Mouse (Mus musculus): ENCODE measurements around the gene Prkaca.
A peak's percentile ranks its signal among the peaks of the same experiment; 100 is the strongest.
"Not testable (repeated sequence)": the region's sequence is repeated elsewhere in the genome, so short reads cannot be mapped to it uniquely, and the experiment has no call there.

Prkaca gene

DNA sequence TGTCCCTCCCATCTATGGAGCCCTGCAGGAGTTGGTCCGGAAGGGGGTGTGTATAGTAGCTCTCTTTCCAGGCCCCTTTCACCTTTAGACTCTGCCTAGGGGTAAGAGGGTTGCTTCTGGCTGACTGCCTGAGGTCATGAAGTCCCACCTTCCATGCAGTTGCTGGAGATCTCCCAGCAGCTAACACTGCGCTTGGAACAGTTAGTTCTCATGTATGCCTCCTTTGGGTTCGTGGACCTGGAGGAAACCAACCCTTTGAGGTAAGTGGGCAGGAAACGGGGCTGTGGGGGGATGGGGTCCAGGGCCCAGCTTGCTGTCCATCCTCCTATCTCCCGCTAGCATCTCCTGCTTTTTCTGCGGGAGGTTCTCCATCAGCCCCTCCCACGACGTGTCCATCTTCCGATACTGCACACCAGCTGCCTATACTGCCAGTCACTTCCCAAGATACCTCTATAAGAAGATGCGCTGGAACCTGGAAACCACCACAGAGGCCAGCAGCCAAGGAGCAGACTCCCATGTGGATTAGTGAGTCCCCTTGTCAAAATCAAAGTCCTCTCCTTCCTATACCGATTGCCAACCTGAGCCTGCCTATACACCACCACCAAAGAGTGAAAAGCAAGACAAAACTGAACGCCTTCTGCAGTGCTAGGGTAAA lies 30.3 kb downstream of the Prkaca start:
- DNase-seq (ENCODE audit: low read depth), result no peak

DNA sequence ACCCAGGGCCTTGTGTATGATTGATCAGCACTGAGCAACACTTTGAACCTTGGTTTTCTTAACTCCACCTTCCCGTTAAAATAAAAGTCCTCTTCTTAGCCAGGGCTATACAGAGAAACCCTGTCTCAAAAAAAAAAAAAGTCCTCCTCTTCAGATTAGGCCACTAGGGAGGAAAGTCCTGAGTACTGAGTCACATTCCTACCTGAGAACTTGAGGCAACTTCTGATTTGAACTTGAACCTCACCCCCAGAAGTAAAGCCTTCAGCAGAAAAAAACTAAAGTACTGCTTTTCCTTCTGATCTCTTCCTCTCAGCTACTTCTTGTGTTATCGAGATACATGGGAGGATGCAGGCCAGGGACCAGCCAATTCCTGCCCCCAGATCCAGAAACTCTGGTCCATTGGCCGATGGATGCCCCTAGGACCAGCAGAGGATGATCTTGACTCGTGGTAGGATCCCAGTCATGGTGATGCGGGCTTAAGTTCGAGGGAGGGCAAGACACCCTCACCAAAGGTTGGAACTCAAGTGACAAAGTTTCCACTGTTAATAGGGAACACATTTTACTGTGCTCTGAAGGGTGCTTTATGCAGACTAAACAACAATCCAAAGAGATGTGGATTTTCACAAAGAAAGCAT lies 30.9 kb downstream of the Prkaca start:
- DNase-seq (ENCODE audit: low read depth), result no peak

DNA sequence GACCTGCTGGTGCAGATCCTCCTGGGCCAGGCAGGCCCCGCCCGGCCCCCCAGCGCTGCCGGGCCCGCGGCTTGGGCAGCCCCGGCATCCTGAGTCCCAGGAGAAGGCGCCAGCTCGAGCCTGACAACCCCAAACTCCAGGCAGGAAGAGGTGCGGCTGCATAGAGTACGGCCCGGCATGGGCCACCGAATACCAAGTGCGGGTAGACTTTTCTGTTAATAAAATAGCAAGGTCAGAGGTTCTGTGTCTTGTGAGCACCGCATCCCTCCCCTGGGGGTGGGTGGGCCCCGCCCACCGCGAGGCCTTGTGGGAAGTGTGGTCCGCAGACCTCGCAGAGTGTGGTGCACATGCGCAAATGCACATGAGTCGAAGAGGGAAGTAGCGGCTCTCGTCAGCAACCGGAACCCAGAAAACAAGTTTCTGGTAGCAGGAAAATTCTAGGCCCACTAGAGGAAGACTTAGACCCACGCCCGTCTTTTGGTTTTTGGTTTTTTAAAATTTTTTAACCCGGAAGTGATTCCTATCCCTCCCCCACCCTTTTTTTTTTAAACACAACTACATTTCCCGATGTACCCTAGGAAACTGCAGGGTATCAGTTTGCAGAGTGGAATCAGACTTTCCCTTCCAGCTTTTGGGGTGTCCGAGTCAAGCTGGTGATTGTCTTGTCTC lies 31.9 kb downstream of the Prkaca start:
- DNase-seq (ENCODE audit: low read depth), result peak; percentile 88

DNA sequence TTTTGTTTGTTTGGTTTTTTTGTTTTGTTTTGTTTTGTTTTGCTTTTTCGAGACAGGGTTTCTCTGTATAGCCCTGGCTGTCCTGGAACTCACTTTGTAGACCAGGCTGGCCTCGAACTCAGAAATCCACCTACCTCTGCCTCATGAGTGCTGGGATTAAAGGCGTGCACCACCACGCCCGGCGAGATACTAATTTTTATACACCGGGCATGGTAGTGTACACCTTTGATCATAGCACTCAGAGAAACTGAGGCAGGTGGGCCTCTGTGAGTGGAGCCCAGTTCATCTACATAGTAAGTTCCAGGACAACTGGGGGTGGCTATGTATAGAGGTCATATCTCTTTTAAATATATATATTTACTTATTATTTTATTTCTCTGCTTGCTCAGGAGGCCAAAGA lies 32.7 kb downstream of the Prkaca start:
- not testable (repeated sequence) for DNase-seq (ENCODE audit: low read depth)

DNA sequence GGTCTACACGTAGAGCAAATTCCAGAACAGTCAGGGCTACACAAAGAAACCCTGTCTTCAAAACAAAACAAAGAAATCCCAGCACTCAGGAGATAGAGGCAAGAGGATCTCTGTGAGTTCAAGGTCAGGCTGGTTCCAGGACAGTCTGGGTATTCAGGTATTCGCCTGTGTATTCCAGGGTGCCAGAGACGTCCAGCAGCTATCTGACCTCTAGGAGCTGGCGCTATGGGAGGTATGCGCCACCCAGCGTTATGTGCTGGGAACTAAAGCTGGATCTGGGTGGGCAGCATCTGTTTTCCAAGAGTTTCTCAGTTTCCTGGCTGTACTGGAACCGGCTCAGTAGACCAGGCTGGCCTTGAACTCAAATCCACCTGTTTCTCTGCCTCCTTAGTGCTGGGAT lies 35.6 kb downstream of the Prkaca start:
- DNase-seq (ENCODE audit: low read depth), result no peak

DNA sequence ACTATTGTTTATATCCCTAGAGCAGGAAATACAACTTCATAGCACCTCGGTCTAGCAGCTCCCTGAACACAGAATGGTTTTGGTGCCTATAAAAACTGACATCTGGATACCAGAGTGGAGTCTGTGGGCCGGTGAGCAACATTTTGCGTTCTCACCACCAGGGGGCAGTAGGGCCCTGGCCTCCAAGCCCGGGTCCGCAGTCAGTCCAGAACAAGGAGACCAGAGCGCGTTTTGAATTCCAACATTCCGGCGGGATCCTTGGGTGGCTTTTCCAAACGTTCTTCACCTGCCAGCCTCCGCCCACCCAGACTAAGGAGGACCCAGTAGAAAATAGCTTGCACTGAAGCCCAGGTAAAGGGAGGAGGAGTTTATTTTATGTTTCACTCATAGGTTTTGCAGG lies 37.1 kb downstream of the Prkaca start:
- peak; percentile 58 for DNase-seq (ENCODE audit: low read depth)

DNA sequence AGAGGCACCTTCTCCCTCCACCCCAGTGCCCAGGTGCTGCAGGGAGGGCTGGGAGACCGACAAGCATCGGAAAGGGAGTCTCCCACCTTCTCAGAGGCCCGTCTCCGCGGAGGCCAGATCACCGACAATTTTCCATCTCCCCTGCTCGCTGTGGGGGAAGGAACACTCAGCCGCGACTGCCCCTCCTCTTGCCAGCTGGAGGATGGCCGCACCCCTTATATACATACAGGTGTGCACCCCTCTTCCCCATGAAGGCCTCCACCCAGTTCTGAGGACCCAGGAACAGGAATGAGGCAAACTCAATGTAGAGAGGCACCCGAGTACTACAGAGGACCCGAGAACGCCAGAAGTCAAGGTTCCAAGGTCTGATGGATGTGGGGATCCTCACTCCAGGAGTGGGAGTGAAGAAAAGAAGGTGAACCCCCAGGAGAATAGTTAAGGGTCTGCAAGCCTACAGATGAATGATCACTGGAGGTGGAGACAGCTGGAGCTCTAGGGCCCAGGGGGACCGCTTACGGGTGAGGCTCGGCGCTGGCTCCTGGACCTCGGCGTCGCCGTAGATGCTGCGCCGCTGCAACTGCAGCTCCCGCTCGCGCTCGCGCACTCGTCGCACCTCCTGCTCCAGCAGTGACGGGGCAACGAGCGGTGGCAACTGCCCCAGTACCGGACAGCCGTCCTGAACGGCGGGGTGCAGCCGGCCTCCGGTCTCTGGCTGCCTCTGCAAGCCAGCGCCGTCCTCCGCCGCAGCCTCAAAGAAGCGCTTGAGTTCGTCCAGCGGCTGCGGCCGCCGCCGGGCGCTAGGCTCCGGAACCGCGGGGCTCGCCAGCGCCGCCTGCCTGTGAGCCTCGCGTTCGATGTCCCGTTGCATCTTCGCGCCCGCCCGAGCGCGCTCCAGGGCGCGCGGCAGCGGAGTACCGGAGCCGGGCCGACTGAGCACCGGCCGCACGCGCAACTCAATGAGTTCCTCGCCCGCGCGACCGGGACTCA lies 38.1 kb downstream of the Prkaca start:
- peak; percentile 52 for DNase-seq (ENCODE audit: low read depth)

DNA sequence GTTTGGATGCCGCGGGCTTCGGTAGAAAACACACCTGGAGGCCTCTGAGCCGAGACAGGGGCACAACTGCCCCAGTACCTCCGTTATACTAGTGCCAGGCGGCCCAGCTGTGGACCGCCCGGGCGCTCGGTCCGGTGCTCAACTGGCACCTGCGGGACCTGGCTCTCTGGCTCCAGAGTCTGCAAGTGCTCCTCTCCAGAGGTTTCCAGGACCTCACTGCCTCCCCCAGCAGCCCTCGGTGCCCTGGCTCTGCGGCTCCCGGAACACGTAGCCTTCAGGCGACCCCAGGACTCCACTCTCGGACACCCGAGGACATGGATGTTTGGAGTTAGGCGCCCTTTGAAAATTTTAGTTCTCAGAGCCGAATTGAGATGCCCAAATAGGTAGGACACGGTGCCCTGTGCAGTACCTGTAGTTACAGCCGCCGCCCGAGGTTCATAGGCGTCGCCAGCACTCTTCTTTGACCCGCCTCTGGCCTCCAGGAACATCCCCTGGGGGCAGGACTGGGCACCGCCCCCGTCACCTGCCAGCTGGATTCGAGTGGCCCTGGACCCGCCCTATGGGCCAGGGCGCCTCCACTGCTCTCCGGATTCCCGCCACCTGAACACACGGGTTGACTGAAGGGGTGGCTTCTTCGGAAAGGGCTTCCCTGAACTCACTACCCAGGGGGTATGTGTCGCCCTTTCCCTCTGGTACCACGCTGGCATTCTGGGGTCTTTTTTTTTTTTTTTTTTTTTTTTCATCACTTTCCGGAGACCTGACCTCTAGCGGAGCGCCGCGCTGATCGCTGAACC lies 39.1 kb downstream of the Prkaca start, which contains the start of gene 2210011C24Rik:
TSS of gene 2210011C24Rik (minus strand) at position 467 of the 794 bp plus-strand sequence.
- DNase-seq (ENCODE audit: low read depth), result no peak

DNA sequence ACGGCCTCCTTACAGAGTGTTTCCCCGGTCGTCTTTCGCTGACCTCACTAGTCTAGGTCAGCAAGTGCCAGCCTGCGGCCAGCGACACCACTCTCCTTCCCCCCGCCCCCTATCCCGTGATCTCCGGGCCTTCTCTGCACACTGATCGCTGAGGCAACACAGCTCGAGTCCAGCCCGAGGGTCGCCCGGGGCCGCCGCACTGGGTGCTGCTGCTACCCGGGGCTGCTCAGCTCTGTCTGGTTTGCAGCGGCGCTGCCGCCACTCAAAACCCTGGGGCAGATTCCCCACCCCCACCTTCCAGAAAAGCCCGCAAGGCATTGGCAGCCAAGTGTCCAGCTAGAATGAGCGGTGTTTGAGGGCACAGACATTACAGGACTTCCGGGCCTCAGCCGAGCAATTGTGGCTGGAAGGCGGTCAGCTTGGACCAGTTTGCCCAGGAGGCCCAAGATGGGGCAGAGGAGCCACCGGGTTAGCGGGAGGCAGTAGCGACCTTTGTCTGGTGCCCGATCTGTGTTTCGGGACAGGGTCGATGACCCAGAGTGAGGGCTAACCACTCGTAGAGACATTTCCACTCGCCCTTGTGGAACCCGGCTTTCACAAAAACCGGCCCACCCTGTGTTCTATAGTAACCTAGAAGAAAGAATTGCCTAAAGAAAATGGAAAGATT lies 39.8 kb downstream of the Prkaca start:
- DNase-seq (ENCODE audit: low read depth), result no peak

DNA sequence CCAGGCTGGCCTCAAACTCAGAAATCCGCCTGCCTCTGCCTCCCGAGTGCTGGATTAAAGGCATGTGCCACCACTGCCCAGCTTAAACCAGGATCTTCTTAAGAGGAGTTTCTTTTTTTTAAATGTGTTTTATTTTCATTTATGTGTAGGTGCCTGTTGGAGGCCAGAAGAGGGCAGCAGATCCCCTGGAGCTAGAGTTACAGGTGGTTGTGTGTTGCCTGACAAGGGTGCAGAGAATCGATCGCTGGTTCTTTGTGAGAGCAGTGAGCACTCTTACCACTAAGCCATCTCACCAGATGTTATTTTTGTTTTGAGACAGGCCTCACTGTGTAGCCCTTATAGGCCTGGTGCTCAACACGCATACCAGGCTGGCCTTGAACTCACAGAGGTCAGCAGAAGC lies 43.0 kb downstream of the Prkaca start:
- no peak for DNase-seq (ENCODE audit: low read depth)

DNA sequence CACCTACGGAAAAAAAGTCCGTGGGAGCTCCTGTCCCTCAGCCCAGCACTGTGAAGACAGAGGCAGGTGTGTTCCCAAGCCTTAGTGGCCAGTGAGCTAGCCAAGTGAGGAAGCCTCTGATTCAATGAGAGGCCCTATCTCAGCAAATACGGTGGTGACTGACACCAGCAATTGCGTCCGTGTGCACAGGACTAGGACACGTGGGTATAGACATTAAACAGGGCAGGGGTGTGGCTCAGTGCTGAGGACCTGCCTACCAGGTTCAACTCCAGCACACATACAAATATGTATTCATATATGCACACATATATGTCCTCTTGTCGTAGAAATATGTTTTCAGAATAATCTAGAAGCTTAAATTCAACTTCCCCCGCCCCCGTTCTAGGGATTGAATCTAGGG lies 46.9 kb downstream of the Prkaca start:
- DNase-seq (ENCODE audit: low read depth), result no peak

DNA sequence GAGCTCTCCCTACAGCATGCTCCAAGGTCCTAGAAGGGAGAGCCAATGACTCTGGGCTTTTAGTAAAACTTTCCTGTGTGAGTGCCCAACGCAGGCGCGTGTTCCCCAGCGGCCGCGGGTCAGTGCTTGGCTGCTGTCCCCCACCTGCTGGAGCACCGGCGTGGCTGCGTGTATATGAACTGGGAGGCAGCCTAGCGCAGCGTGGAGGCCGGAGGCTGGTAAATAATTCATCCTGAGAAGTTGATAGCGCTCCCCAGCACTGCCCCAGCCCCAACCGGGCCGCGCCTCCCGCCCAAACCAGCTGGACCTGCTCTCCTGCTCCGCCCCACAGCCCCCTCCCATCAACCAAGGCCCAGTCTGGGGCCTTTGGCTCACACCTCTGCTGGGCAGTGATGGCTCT lies 48.3 kb downstream of the Prkaca start, which contains the start of gene Palm3:
TSS of gene Palm3 (plus strand) at position 376 of the 400 bp plus-strand sequence.
- DNase-seq (ENCODE audit: low read depth), result no peak

DNA sequence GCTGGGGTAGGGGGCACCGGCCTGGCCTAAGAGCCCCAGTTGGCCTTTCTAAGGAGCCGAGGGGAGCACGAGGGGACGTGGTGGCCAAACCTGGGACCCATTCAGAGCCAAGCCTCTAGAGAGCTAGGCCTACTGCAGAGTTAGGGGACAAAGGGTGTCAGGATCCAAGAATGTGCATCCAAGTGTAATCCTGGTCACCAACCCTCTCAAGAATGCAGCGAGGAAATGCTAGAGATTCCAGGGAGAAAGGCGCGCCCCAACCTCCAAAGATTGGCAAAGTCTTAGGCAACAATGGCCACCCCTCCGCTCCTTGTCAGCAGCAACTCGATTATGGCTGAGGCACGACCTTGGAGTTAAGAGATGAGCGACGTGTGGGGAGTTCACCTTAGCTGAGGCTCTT lies 48.8 kb downstream of the Prkaca start:
- DNase-seq (ENCODE audit: low read depth), result no peak

DNA sequence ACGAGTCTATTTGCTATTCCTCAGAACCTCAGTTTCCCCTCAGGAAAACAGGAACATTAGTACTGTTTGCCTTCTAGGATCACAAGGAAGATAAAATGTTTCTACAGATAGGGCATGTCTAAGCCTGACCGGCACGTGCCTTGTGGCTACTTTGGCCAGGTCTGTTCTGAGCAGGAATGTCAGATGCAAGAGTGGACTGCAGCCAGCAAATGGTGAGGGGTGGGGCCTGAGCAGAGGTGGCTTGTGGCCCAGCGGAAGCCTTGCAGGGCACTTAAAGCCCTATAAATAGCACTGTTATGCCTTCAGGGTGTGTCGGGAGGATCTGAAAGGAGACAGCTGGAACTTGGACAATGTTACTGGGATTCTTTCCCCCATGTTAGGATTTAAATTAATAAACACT lies 50.3 kb downstream of the Prkaca start:
- no peak for DNase-seq (ENCODE audit: low read depth)

DNA sequence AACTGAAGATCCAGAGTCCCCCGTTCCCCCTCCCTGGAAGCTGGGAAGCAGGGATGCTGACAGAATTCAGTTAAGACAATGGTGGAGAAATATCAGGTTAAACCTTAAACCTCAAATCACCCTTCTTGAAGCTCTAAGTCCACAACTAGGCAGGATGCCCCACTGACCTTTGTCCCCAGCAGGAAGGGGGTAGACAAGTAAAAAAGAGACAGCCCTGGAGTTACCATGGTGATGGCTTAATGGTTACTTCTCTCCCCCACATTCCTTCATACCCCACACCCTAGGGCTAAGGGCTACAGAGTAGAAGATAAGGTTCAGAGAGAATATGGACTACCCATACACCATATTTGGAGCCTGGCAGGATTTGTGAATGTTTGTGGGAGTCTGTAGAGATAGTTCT lies 50.8 kb downstream of the Prkaca start:
- DNase-seq (ENCODE audit: low read depth), result no peak

DNA sequence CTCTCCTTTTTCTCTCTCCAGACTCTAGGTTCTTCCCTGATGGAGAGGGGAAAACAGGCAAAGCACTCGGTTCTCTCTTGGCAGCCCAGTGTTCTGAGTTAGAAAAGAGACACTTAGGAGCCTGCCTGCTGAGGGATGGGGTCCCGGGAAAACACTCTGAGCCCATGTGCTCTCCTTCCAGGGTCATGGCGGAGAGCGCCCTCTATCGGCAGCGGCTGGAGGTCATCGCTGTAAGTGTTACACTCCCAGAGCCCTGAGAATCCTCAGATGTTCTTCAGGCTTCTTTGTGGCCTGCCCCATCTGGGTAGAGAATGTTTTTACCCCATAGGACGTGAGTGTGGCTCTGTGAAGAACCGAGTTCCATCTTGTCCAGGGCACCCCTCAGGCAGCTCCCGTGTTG lies 51.4 kb downstream of the Prkaca start:
- no peak for DNase-seq (ENCODE audit: low read depth)

DNA sequence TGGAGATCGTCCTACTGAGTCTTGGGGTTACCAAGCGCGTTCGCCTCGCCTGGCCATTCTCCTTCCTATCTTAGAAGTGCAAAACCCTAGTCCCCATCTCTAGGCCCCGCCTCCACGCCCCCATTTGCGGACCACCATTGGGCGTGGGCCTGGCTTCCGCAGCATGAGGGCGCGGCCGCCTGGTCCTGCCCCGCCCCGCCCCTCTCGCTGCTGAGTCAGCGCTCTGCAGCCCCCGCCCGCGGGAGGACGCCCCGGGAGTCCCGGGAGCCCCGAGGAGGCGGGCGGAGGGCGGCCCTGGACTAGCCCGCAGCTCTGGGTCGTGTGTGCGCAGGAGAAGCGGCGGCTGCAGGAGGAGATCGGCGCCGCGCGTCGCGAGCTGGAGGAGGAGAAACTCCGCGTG lies 53.1 kb downstream of the Prkaca start:
- no peak for DNase-seq (ENCODE audit: low read depth)

DNA sequence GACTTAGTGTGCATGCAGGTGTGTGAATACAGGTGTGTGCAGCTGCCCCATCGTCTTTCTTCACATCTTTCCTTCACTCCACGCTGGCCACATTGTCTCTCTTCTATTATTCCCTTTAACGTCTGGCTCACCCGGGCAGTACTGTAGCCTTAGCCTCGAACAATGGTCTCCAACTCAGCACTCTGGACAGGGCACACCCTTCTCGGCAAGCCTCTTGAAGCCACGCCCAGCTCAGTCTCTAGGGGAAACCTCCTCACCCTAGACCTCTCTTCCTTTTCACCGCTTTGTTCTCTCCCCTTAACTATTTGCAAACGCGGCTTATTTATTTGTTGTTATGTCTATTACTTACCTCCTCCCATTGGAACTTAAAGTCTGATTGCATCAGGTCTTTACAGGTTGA lies 54.7 kb downstream of the Prkaca start:
- DNase-seq (ENCODE audit: low read depth), result no peak

DNA sequence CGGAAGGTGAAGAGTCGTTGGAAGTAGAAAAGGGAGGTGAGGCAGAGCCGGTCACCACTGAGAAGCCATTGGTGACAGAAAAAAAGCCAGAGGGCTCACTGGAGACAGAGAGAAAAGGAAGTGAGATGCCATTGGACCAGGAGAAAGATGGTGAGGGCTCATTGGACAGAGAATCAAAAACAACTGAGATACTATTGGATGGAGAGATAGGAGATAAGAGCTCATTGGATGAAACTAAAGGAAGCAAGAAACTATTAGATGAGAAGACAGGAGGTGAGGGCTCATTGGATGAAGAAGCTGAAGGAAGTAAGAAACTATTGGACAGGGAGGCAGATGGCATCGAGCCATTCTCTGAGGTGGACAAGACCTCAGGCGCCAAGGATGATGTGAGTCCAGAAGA lies 56.5 kb downstream of the Prkaca start:
- no peak for DNase-seq (ENCODE audit: low read depth)

DNA sequence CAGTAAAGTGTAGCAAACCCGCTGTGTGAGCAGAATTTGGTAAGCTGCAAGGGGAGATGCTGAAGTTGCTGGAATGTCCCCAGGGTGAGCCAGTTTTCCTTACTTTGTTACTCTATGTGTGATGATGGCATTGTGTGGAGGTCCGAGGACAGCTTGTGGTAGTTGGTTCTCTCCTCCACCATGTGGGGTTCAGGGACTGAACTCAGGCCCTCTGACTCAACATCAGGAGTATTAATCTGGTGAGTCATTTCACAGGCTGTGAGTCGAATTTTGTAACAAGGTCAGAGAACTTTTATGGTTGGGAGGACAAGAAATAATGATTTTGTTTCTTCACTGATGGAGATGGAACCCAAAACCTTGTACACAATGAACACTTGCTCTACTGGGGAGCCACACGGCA lies 60.0 kb downstream of the Prkaca start:
- DNase-seq (ENCODE audit: low read depth), result no peak

DNA sequence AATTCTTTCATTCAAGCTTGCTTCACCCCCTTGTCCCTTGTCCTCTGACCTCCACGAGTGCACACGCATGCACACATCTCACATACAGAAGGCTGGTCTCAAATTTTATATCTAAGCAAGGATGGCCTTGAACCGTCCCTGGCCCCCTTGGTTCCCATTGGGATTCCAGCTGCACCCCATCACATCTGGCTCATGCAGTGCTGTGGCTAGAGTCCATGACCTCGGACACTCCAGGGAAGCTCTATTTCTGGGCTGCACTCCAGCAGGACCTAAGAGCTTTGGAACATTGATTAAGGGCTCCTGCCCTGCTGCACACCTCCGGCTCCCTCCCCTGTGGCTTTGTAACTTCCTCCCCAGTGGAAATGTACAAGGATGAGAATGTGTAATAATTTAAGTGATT lies 65.2 kb downstream of the Prkaca start:
- DNase-seq (ENCODE audit: low read depth), result no peak
